ENCODE assay signal across 8 mouse cellular contexts in genomic region chr16:78316849-78317248, GRCm38 (mm10). TPM values are rescaled to one million over a fixed set of nuclear protein-coding genes. Genes with fewer than 3 reads are reported as not detected.
DNase-seq lines count a peak whose midpoint lies in the region; ATAC-seq and TF ChIP-seq lines count a peak whose summit lies in the region.

No protein-coding gene starts in this region.

- H3K27ac ChIP-seq in spleen, adult 2 months (ENCODE audit: insufficient read depth, low read length): no peak overlapping the region
- no peak overlapping the region for H3K27ac ChIP-seq in heart, postnatal 0 days (ENCODE audit: low read depth)
- no peak overlapping the region for H3K27ac ChIP-seq in neural tube, embryonic 15.5 days (replicated peaks)

- peak in 1 of 2 experiments; percentile 9 for DNase-seq in spleen, adult 2 months (ENCODE audit: low read depth in 1 of 2, low spot score in 2 of 2)
- DNase-seq in spleen, adult 12 weeks (ENCODE audit: low spot score): no peak
- DNase-seq in heart, postnatal 0 days (ENCODE audit: low spot score): peak; percentile 68
- peak; percentile 53 for DNase-seq in left cerebral cortex, postnatal 4 days
- peak; percentile 46 for DNase-seq in retina, adult 2 months (ENCODE audit: low read depth, low spot score)

- no peaks in the 10 kb centered on the region for H3K27me3 ChIP-seq in spleen, adult 2 months (ENCODE audit: control insufficient read depth, insufficient read depth, low read length)
- no peaks in the 10 kb centered on the region for H3K27me3 ChIP-seq in heart, postnatal 0 days (ENCODE audit: control insufficient read depth, insufficient read depth, low read length)
- no peaks in the 10 kb centered on the region for H3K27me3 ChIP-seq in neural tube, embryonic 15.5 days (replicated peaks)

- TF ChIP-seq POLR2A in spleen, adult 2 months (IDR thresholded peaks at IDR 0.05; ENCODE audit: low read depth, low read length): no peak

- ATAC-seq in activated CD4-positive, CD25-positive, alpha-beta regulatory T cell, adult 4 months: peak; percentile 52
- peak; percentile 99 for ATAC-seq in common myeloid progenitor, adult 5-6 weeks (replicated peaks; ENCODE audit: low read depth, poor library complexity, severe bottlenecking)
- peak; percentile 61 for ATAC-seq in heart, postnatal 0 days (ENCODE audit: insufficient read depth, low read depth)
- ATAC-seq in neural tube, embryonic 15.5 days (ENCODE audit: low FRiP score): no peak

- intact Hi-C loops in left cerebral cortex, postnatal 4 days (cut with DNase I): loop anchor here (5.0 kb wide), 1 partner anchor 120 kb away; no protein-coding TSS in a partner anchor

- 81% methylated on average over 9 of the region's 9 CpGs for WGBS in spleen, adult 2 months
- 70% methylated on average over 9 of the region's 9 CpGs for WGBS in heart, postnatal 0 days
- WGBS in neural tube, embryonic 15.5 days: 85% methylated on average over 9 of the region's 9 CpGs

- H3K9me3 ChIP-seq in heart, postnatal 0 days (replicated peaks; ENCODE audit: control insufficient read depth, low read length): no peaks in the 10 kb centered on the region
- no peaks in the 10 kb centered on the region for H3K9me3 ChIP-seq in neural tube, embryonic 15.5 days (replicated peaks)

- no peak overlapping the region for H3K4me2 ChIP-seq in heart, postnatal 0 days (ENCODE audit: low read depth, low read length)
- no peak overlapping the region for H3K4me2 ChIP-seq in neural tube, embryonic 15.5 days

- TF ChIP-seq CTCF in spleen, adult 2 months (IDR thresholded peaks at IDR 0.05; ENCODE audit: extremely low read depth, insufficient read depth, insufficient read length, insufficient replicate concordance): peak; percentile 48; the same call in 1 of the 2 replicates
- peak; percentile 89 for TF ChIP-seq CTCF in heart, postnatal 0 days (IDR thresholded peaks at IDR 0.05; ENCODE audit: low read depth)

- TF ChIP-seq EP300 in heart, postnatal 0 days (IDR thresholded peaks at IDR 0.05; ENCODE audit: low read depth): no peak

- H3K4me1 ChIP-seq in spleen, adult 2 months (ENCODE audit: control insufficient read depth, insufficient read depth, insufficient read length): no peaks in the 10 kb centered on the region
- peaks cover 28% of the 10 kb centered on the region for H3K4me1 ChIP-seq in heart, postnatal 0 days (ENCODE audit: control insufficient read depth, insufficient read depth)
- peaks cover 49% of the 10 kb centered on the region for H3K4me1 ChIP-seq in neural tube, embryonic 15.5 days

- H3K9ac ChIP-seq in heart, postnatal 0 days (replicated peaks; ENCODE audit: low read depth, low read length): no peak overlapping the region
- H3K9ac ChIP-seq in neural tube, embryonic 15.5 days (replicated peaks): no peak overlapping the region

- H3K36me3 ChIP-seq in spleen, adult 2 months (ENCODE audit: control insufficient read depth, insufficient read depth, low read length): no peaks in the 10 kb centered on the region
- no peaks in the 10 kb centered on the region for H3K36me3 ChIP-seq in heart, postnatal 0 days (replicated peaks; ENCODE audit: control insufficient read depth, insufficient read depth, low read length)
- H3K36me3 ChIP-seq in neural tube, embryonic 15.5 days: no peaks in the 10 kb centered on the region

- no peak overlapping the region for H3K4me3 ChIP-seq in spleen, adult 2 months (ENCODE audit: extremely low read depth, insufficient read depth, insufficient read length)
- H3K4me3 ChIP-seq in heart, postnatal 0 days (ENCODE audit: low read depth, low read length): no peak overlapping the region
- no peak overlapping the region for H3K4me3 ChIP-seq in neural tube, embryonic 15.5 days (replicated peaks)

RNA-seq across cellular contexts. Expression of gene Cxadr, which starts 15.6 kb away (rescaled TPM):
- polyA plus RNA-seq in spleen, adult 2 months (2012; rRNA removed): 1.5 and 2.2 TPM in 2 replicates
- under 1 TPM; 0.27 to 0.53 TPM for polyA plus RNA-seq in activated CD4-positive, CD25-positive, alpha-beta regulatory T cell, adult 4 months (2017; shearing (Covaris generic))
- total RNA-seq in common myeloid progenitor, adult 5-6 weeks (2017): 0.32 TPM in 1 of 2 replicates, not detected in the other
- total RNA-seq in heart, postnatal 0 days (2014; rRNA removed; ENCODE audit: low replicate concordance): 37.1 and 79.9 TPM in 2 replicates
- polyA plus RNA-seq in heart, postnatal 0 days (2015; fragmentation: Nextera tagmentation; extraction: Ambion mirVana): 22.6 and 23.3 TPM in 2 replicates
- total RNA-seq in left cerebral cortex, postnatal 4 days (2021): 100 to 1,000 TPM; 293 to 303 TPM
- polyA plus RNA-seq in neural tube, embryonic 15.5 days (2015; fragmentation: Nextera tagmentation; extraction: Ambion mirVana): 114 and 131 TPM in 2 replicates
